Mouse (Mus musculus): ENCODE data around the gene Cct5.

DNA sequence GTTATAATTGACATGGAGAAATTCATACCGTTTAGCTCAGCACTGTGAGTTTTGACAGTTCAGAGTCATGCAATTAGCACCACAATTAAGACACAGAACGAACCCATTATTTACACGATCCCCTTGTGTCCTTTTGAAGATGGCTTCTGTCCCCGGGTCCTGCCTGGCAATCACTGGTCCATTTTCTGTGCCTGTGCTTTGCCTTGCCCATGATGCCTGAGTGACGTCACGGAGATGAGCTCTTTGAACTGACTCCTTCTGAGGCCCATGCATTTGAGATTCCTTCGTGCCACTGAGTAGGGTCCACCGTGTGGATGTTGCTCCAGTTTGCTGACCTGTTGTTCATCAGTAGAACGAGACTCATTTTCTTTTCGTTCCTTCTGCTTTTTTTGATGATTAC, 26.6 kb upstream of the Cct5 start:
- no peak for TF ChIP-seq FOSL1 (IDR thresholded peaks at IDR 0.05; ENCODE audit: insufficient read depth, low read length, poor library complexity, severe bottlenecking)
- no peak for TF ChIP-seq CTCF (IDR thresholded peaks at IDR 0.05; ENCODE audit: control insufficient read depth, insufficient read depth, insufficient read length)
